Mouse (Mus musculus): Measurements from ENCODE around the gene Rac1. TPM values are rescaled to one million over a fixed set of nuclear protein-coding genes. Genes with fewer than 3 reads are reported as not detected.

Rac1 gene
- polyA plus RNA-seq, 1 experiment: 498 TPM

GRCm38 (mm10) chr5:143522882-143523281, 5.0 kb downstream of the Rac1 start:
- TF ChIP-seq CTCF (IDR thresholded peaks at IDR 0.05; ENCODE audit: borderline replicate concordance, extremely low read depth, insufficient read depth, insufficient read length) (no peak), POLR2A (IDR thresholded peaks at IDR 0.05; ENCODE audit: borderline replicate concordance, extremely low read depth, insufficient read depth, insufficient read length, poor library complexity, severe bottlenecking) (no peak)
- DNase-seq (ENCODE audit: low read depth): no peak

GRCm38 (mm10) chr5:143520415-143520814, 7.4 kb downstream of the Rac1 start:
- TF ChIP-seq POLR2A (IDR thresholded peaks at IDR 0.05; ENCODE audit: borderline replicate concordance, extremely low read depth, insufficient read depth, insufficient read length, poor library complexity, severe bottlenecking) (no peak), CTCF (IDR thresholded peaks at IDR 0.05; ENCODE audit: borderline replicate concordance, extremely low read depth, insufficient read depth, insufficient read length) (no peak)
- no peak for DNase-seq (ENCODE audit: low read depth)

GRCm38 (mm10) chr5:143518045-143518591, 9.7 kb downstream of the Rac1 start:
- TF ChIP-seq POLR2A (IDR thresholded peaks at IDR 0.05; ENCODE audit: borderline replicate concordance, extremely low read depth, insufficient read depth, insufficient read length, poor library complexity, severe bottlenecking) (no peak), CTCF (IDR thresholded peaks at IDR 0.05; ENCODE audit: borderline replicate concordance, extremely low read depth, insufficient read depth, insufficient read length) (no peak)
- DNase-seq (ENCODE audit: low read depth): no peak

- no peak for TF ChIP-seq CTCF (IDR thresholded peaks at IDR 0.05; ENCODE audit: borderline replicate concordance, extremely low read depth, insufficient read depth, insufficient read length)
- no peak for TF ChIP-seq POLR2A (IDR thresholded peaks at IDR 0.05; ENCODE audit: borderline replicate concordance, extremely low read depth, insufficient read depth, insufficient read length, poor library complexity, severe bottlenecking)
- no peak for DNase-seq (ENCODE audit: low read depth)
These were observed 10.4 kb downstream of the Rac1 start for GRCm38 (mm10) chr5:143517436-143517835.

- DNase-seq (ENCODE audit: low read depth): no peak
- TF ChIP-seq CTCF (IDR thresholded peaks at IDR 0.05; ENCODE audit: borderline replicate concordance, extremely low read depth, insufficient read depth, insufficient read length) (no peak), POLR2A (IDR thresholded peaks at IDR 0.05; ENCODE audit: borderline replicate concordance, extremely low read depth, insufficient read depth, insufficient read length, poor library complexity, severe bottlenecking) (no peak)
These were observed 10.8 kb downstream of the Rac1 start for GRCm38 (mm10) chr5:143517005-143517404.

GRCm38 (mm10) chr5:143514878-143515277, 13.0 kb downstream of the Rac1 start:
- TF ChIP-seq POLR2A (IDR thresholded peaks at IDR 0.05; ENCODE audit: borderline replicate concordance, extremely low read depth, insufficient read depth, insufficient read length, poor library complexity, severe bottlenecking): no peak
- no peak for TF ChIP-seq CTCF (IDR thresholded peaks at IDR 0.05; ENCODE audit: borderline replicate concordance, extremely low read depth, insufficient read depth, insufficient read length)

GRCm38 (mm10) chr5:143512305-143512704, 15.5 kb downstream of the Rac1 start:
- DNase-seq (ENCODE audit: low read depth): no peak
- TF ChIP-seq CTCF (IDR thresholded peaks at IDR 0.05; ENCODE audit: borderline replicate concordance, extremely low read depth, insufficient read depth, insufficient read length) (no peak), POLR2A (IDR thresholded peaks at IDR 0.05; ENCODE audit: borderline replicate concordance, extremely low read depth, insufficient read depth, insufficient read length, poor library complexity, severe bottlenecking) (no peak)

More at GRCm38 (mm10) chr5:143514878-143515277, 13.0 kb downstream of the Rac1 start:
- no peak for DNase-seq (ENCODE audit: low read depth)

- no peak for TF ChIP-seq POLR2A (IDR thresholded peaks at IDR 0.05; ENCODE audit: borderline replicate concordance, extremely low read depth, insufficient read depth, insufficient read length, poor library complexity, severe bottlenecking)
- TF ChIP-seq CTCF (IDR thresholded peaks at IDR 0.05; ENCODE audit: borderline replicate concordance, extremely low read depth, insufficient read depth, insufficient read length): no peak
- DNase-seq (ENCODE audit: low read depth): no peak
These were observed 16.3 kb downstream of the Rac1 start for GRCm38 (mm10) chr5:143511577-143511976.

- no peak for DNase-seq (ENCODE audit: low read depth)
- no peak for TF ChIP-seq POLR2A (IDR thresholded peaks at IDR 0.05; ENCODE audit: borderline replicate concordance, extremely low read depth, insufficient read depth, insufficient read length, poor library complexity, severe bottlenecking)
- TF ChIP-seq CTCF (IDR thresholded peaks at IDR 0.05; ENCODE audit: borderline replicate concordance, extremely low read depth, insufficient read depth, insufficient read length): no peak
These were observed 18.1 kb downstream of the Rac1 start for GRCm38 (mm10) chr5:143509737-143510136.

- DNase-seq (ENCODE audit: low read depth): no peak
- TF ChIP-seq POLR2A (IDR thresholded peaks at IDR 0.05; ENCODE audit: borderline replicate concordance, extremely low read depth, insufficient read depth, insufficient read length, poor library complexity, severe bottlenecking): no peak
- no peak for TF ChIP-seq CTCF (IDR thresholded peaks at IDR 0.05; ENCODE audit: borderline replicate concordance, extremely low read depth, insufficient read depth, insufficient read length)
These were observed 18.5 kb downstream of the Rac1 start for GRCm38 (mm10) chr5:143509294-143509693.

- no peak for DNase-seq (ENCODE audit: low read depth)
- TF ChIP-seq CTCF (IDR thresholded peaks at IDR 0.05; ENCODE audit: borderline replicate concordance, extremely low read depth, insufficient read depth, insufficient read length) (no peak), POLR2A (IDR thresholded peaks at IDR 0.05; ENCODE audit: borderline replicate concordance, extremely low read depth, insufficient read depth, insufficient read length, poor library complexity, severe bottlenecking) (no peak)
These were observed 22.3 kb downstream of the Rac1 start for GRCm38 (mm10) chr5:143505545-143505944.

GRCm38 (mm10) chr5:143505056-143505455, 22.8 kb downstream of the Rac1 start:
- DNase-seq (ENCODE audit: low read depth): no peak
- TF ChIP-seq POLR2A (IDR thresholded peaks at IDR 0.05; ENCODE audit: borderline replicate concordance, extremely low read depth, insufficient read depth, insufficient read length, poor library complexity, severe bottlenecking) (no peak), CTCF (IDR thresholded peaks at IDR 0.05; ENCODE audit: borderline replicate concordance, extremely low read depth, insufficient read depth, insufficient read length) (no peak)

All from brain, embryonic 14.5 days (tissue).